Mouse (Mus musculus) retina, adult 2 months (tissue): ENCODE measurements at regions not wholly inside any gene's neighbourhood (a gene's known extent, or its start where the extent isn't known, plus 50 kb on each side); places are given as distances from the start of the nearest gene placed in this dataset.

Experiments used
- DNase-seq: peaks from one replicate; pipeline ENCODE4 v3.0.0-alpha.2; 2012; ENCODE audit warnings: low read depth, low spot score

GRCm38 (mm10) chr3:80256383-80256782, 372.1 kb downstream of the Fam198b start:
- DNase-seq: no peak

- DNase-seq: no peak
Measured at GRCm38 (mm10) chr3:80263095-80263494, 378.8 kb downstream of the Fam198b start.

- no peak for DNase-seq
Measured at GRCm38 (mm10) chr3:80284656-80285055, 400.3 kb downstream of the Fam198b start.

- DNase-seq: no peak
Measured at GRCm38 (mm10) chr3:80285246-80285645, 400.9 kb downstream of the Fam198b start.

GRCm38 (mm10) chr3:80293485-80293884, 409.2 kb downstream of the Fam198b start:
- no peak for DNase-seq

GRCm38 (mm10) chr3:80307632-80308031, 423.3 kb downstream of the Fam198b start:
- no peak for DNase-seq

- no peak for DNase-seq
Measured at GRCm38 (mm10) chr3:80309931-80310330, 425.6 kb downstream of the Fam198b start.

- DNase-seq: no peak
Measured at GRCm38 (mm10) chr3:80311689-80312088, 427.4 kb downstream of the Fam198b start.

- DNase-seq: no peak
Measured at GRCm38 (mm10) chr3:80322291-80322690, 438.0 kb downstream of the Fam198b start.

- DNase-seq: no peak
Measured at GRCm38 (mm10) chr3:80324726-80325125, 440.4 kb downstream of the Fam198b start.

- no peak for DNase-seq
Measured at GRCm38 (mm10) chr3:80331776-80332175, 447.4 kb downstream of the Fam198b start.

- no peak for DNase-seq
Measured at GRCm38 (mm10) chr3:80334446-80334893, 450.1 kb downstream of the Fam198b start.

GRCm38 (mm10) chr3:80336123-80336674, 451.9 kb downstream of the Fam198b start:
- DNase-seq: no peak

- no peak for DNase-seq
Measured at GRCm38 (mm10) chr3:80367972-80368371, 434.7 kb downstream of the Gria2 start.

GRCm38 (mm10) chr3:80369214-80369941, 433.3 kb downstream of the Gria2 start:
- DNase-seq: no peak

- DNase-seq: no peak
Measured at GRCm38 (mm10) chr3:80372436-80372835, 430.2 kb downstream of the Gria2 start.

- no peak for DNase-seq
Measured at GRCm38 (mm10) chr3:80385986-80386385, 416.6 kb downstream of the Gria2 start.

GRCm38 (mm10) chr3:80396240-80396639, 406.4 kb downstream of the Gria2 start:
- DNase-seq: no peak

- no peak for DNase-seq
Measured at GRCm38 (mm10) chr3:80420453-80420852, 382.2 kb downstream of the Gria2 start.

GRCm38 (mm10) chr3:80421461-80421860, 381.2 kb downstream of the Gria2 start:
- DNase-seq: no peak

GRCm38 (mm10) chr3:80422106-80422505, 380.5 kb downstream of the Gria2 start:
- DNase-seq: no peak

- DNase-seq: no peak
Measured at GRCm38 (mm10) chr3:80422646-80423045, 380.0 kb downstream of the Gria2 start.
